11 mouse cellular contexts compared by ENCODE assay signal in the genomic region with DNA sequence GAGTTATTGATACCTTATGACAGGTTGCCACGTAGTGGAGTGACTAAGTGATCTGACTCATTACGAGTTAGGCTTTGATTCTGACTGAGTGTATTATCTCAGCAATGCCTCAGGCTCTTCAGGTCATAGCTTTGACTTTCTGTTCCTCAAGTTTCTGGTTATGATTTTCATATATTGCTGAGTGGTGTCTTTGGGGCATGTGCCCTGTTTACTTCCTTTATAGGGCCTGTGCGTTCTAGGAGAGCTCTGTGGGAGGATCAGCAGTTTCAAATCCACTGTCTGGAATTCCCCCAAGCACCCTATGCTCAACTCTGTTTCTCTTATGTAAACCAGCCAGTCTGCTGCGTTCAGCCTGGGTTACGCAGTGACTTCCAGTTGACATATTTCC. TPM values are rescaled to one million over a fixed set of nuclear protein-coding genes. Genes with fewer than 3 reads are reported as not detected.
DNase-seq lines count a peak whose midpoint lies in the region; ATAC-seq lines count a peak whose summit lies in the region.
"Had no signal": no experiment of that assay in that cellular context is flagged by ENCODE, and none has a peak within 500 bp of the region (broad histone marks: within the 10 kb centered on the region; RNA-seq: fewer than 3 reads in every experiment).

No protein-coding gene starts in this region.

- peaks cover 32% of the 10 kb centered on the region for H3K4me1 ChIP-seq in heart, embryonic 12.5 days (replicated peaks)
- peaks cover 13% of the 10 kb centered on the region for H3K4me1 ChIP-seq in kidney, embryonic 16.5 days (ENCODE audit: insufficient read depth, low read length)

- peak; percentile 12 to 20 for DNase-seq in frontal cortex, postnatal 36 days (ENCODE audit: low spot score in 2 of 2)
- no peak for DNase-seq in frontal cortex, postnatal 25 days (ENCODE audit: low spot score in 2 of 2)
- peak; percentile 92 for DNase-seq in A20 (ENCODE audit: low read depth, low spot score)
- no peak for DNase-seq in right cerebral cortex, postnatal 10 days (ENCODE audit: low spot score in 2 of 2)
- DNase-seq in cerebellum, postnatal 25 days = no peak
- DNase-seq: cerebellum, postnatal 14 days had no signal

- H3K9ac ChIP-seq in heart, embryonic 12.5 days = no peak overlapping the region
- H3K9ac ChIP-seq in kidney, embryonic 16.5 days (replicated peaks; ENCODE audit: low read length) = no peak overlapping the region
- H3K9ac ChIP-seq: neural tube, embryonic 12.5 days had no signal

- peaks cover 81% of the 10 kb centered on the region for H3K79me2 ChIP-seq in macrophage (ENCODE audit: inconsistent target)

- H3K27ac ChIP-seq in heart, embryonic 12.5 days (ENCODE audit: poor library complexity, severe bottlenecking) = 0 out of 2 replicates have a peak overlapping the region, but pooled peaks have one; percentile 32
- H3K27ac ChIP-seq in macrophage = peak overlapping the region; percentile 80
- H3K27ac ChIP-seq in kidney, embryonic 16.5 days (ENCODE audit: low read length) = no peak overlapping the region; the same call in 1 of the 2 replicates
- H3K27ac ChIP-seq: kidney, postnatal 0 days; neural tube, embryonic 12.5 days had no signal

- H3K4me2 ChIP-seq in heart, embryonic 12.5 days = no peak overlapping the region
- no peak overlapping the region for H3K4me2 ChIP-seq in kidney, embryonic 16.5 days (replicated peaks; ENCODE audit: low read depth, low read length)
- H3K4me2 ChIP-seq: neural tube, embryonic 12.5 days had no signal

- H3K9me3 ChIP-seq in heart, embryonic 12.5 days (replicated peaks) = no peaks in the 10 kb centered on the region
- no peaks in the 10 kb centered on the region for H3K9me3 ChIP-seq in kidney, embryonic 16.5 days (ENCODE audit: low read length)
- H3K9me3 ChIP-seq: neural tube, embryonic 12.5 days had no signal

- 0 out of 2 replicates have a peak, but pooled peaks cover 2% of the 10 kb centered on the region for H3K36me3 ChIP-seq in heart, embryonic 12.5 days
- no peaks in the 10 kb centered on the region for H3K36me3 ChIP-seq in macrophage (ENCODE audit: inconsistent target)
- no peaks in the 10 kb centered on the region for H3K36me3 ChIP-seq in kidney, embryonic 16.5 days (ENCODE audit: insufficient read depth, low read length)
- H3K36me3 ChIP-seq: neural tube, embryonic 12.5 days had no signal

- no peak for ATAC-seq in heart, embryonic 12.5 days (ENCODE audit: insufficient number of reproducible peaks, low FRiP score)
- ATAC-seq in kidney, embryonic 16.5 days (ENCODE audit: low FRiP score, low TSS enrichment) = no peak

- WGBS in heart, embryonic 12.5 days = 74% methylated on average over 5 of the region's 5 CpGs
- WGBS in macrophage (ENCODE audit: missing documents) = 10% methylated on average over 5 of the region's 5 CpGs
- WGBS in kidney, embryonic 16.5 days = 66% methylated on average over 5 of the region's 5 CpGs

- H3K4me3 ChIP-seq in heart, embryonic 12.5 days = no peak overlapping the region
- no peak overlapping the region for H3K4me3 ChIP-seq in macrophage (ENCODE audit: inconsistent target)
- H3K4me3 ChIP-seq in kidney, embryonic 16.5 days (ENCODE audit: low read length) = no peak overlapping the region
- H3K4me3 ChIP-seq: neural tube, embryonic 12.5 days had no signal

- no peaks in the 10 kb centered on the region for H3K27me3 ChIP-seq in heart, embryonic 12.5 days (replicated peaks)
- no peaks in the 10 kb centered on the region for H3K27me3 ChIP-seq in kidney, embryonic 16.5 days (ENCODE audit: insufficient read depth, low read length)
- H3K27me3 ChIP-seq: neural tube, embryonic 12.5 days had no signal

RNA-seq across cellular contexts. Expression of a gene that starts 10.7 kb away (rescaled TPM):
- 30.2 and 32.1 TPM in 2 replicates for polyA plus RNA-seq in heart, embryonic 12.5 days (2016; fragmentation: Nextera tagmentation; extraction: Ambion mirVana)
- 100 to 1,000 TPM in 25 of 26 experiments, 10 to 100 TPM in 1; 86.9 to 220 (median 159) TPM for total RNA-seq in macrophage (2018; cell fraction: chromatin; rRNA removed)
- 10 to 100 TPM; 26.7 to 47.5 (median 38.4) TPM for total RNA-seq in macrophage (2018; cell fraction: cytosol; rRNA removed)
- 100 to 1,000 TPM in 12 of 26 experiments, 10 to 100 TPM in 14; 72.9 to 137 (median 97.8) TPM for total RNA-seq in macrophage (2018; cell fraction: nucleus; rRNA removed)
- polyA plus RNA-seq in macrophage (2018) = 26.2 to 38.4 TPM (median 38.1 TPM) in 3 replicates
- polyA plus RNA-seq in kidney, embryonic 16.5 days (2015; fragmentation: Nextera tagmentation; extraction: Ambion mirVana) = 33.2 and 33.4 TPM in 2 replicates

Comparison
In these comparisons a context has a peak if more than half of its experiments do, and no peak if none do; other contexts are left out.
1. DNase-seq: peak in frontal cortex, postnatal 36 days (2 of 2) and A20 (single experiment); none in frontal cortex, postnatal 25 days (0 of 2), right cerebral cortex, postnatal 10 days (0 of 2) and cerebellum, postnatal 25 days (0 of 2).